Mouse (Mus musculus) hindbrain, embryonic 12.5 days (tissue): ENCODE measurements around the gene Spcs2. TPM values are rescaled to one million over a fixed set of nuclear protein-coding genes. Genes with fewer than 3 reads are reported as not detected.
"Not testable (repeated sequence)": the region's sequence is repeated elsewhere in the genome, so short reads cannot be mapped to it uniquely, and the experiment has no call there.

Experiments used
- ATAC-seq: fragments of 200-750 bp; cut with Nextera tagmentation; 2 replicates; pipeline ENCODE4 v1.8.0; 2017; ENCODE audit warnings: moderate TSS enrichment; ENCODE audit not compliant: low FRiP score
- H3K27ac ChIP-seq: fragments of 300-500 bp; sonication (generic); 2 replicates; pipeline ENCODE4 v1.5.1; 2016; ENCODE audit warnings: mild to moderate bottlenecking
- H3K27me3 ChIP-seq: fragments of 300-500 bp; sonication (generic); 2 replicates; pipeline ENCODE4 v1.6.1; 2016; ENCODE audit warnings: mild to moderate bottlenecking
- H3K36me3 ChIP-seq: fragments of 300-500 bp; sonication (generic); 2 replicates; pipeline ENCODE4 v1.6.1; 2016; ENCODE audit warnings: mild to moderate bottlenecking
- H3K4me1 ChIP-seq: fragments of 300-500 bp; sonication (generic); 2 replicates; pipeline ENCODE4 v1.6.1; 2016
- H3K4me2 ChIP-seq: fragments of 300-500 bp; sonication (generic); replicated peaks from 2 replicates; pipeline ENCODE4 v1.6.1; 2016; ENCODE audit warnings: mild to moderate bottlenecking
- H3K4me3 ChIP-seq: fragments of 300-500 bp; sonication (generic); 2 replicates; pipeline ENCODE4 v1.5.1; 2016; ENCODE audit warnings: mild to moderate bottlenecking
- H3K9ac ChIP-seq: fragments of 300-500 bp; sonication (generic); 2 replicates; pipeline ENCODE4 v1.6.1; 2016; ENCODE audit warnings: mild to moderate bottlenecking, moderate library complexity
- H3K9me3 ChIP-seq: fragments of 300-500 bp; sonication (generic); replicated peaks from 2 replicates; pipeline ENCODE4 v1.6.1; 2016; ENCODE audit warnings: mild to moderate bottlenecking
- WGBS: fragments of 180-500 bp; shearing (Covaris S2); methylation state at CpG from one replicate; pipeline ENCODE4 v1.1.7; 2016; 5-methylcytosine and 5-hydroxymethylcytosine counted together
- polyA plus RNA-seq: library from polyadenylated mRNA; unstranded; fragments of >200 nt; fragmentation: Nextera tagmentation; extraction: Ambion mirVana; gene quantifications from 2 replicates; pipeline ENCODE4 v1.2.1, GENCODE M21; 2016

Gene Spcs2
- polyA plus RNA-seq, 1 experiment from 2014 or later, result 352 TPM

DNA sequence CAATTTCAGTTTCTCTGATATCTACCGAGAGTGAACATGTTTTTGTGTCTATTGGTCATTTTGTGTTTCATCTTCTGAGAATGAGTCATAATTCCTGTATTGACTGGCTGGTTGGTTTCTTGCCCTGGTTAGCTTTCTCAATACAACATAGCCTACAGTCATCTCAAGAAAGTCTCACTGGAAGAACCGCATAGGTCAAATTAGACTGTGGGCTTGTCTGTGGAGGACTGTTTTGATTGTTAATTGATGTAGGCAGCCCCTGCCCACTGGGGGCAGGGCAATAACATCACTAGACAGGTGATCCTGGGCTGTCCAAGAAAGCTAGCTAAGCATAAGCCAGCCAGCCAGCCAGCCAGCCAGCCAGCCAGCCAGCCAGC lies 29.4 kb downstream of the Spcs2 start:
- no peaks in the 10 kb centered on the region for H3K27me3 ChIP-seq
- no peak overlapping the region for H3K4me3 ChIP-seq
- no peak overlapping the region for H3K9ac ChIP-seq
- no peak overlapping the region for H3K4me2 ChIP-seq
- whole genome bisulfite sequencing, result 91% methylated on average over 2 of the region's 2 CpGs
- H3K4me1 ChIP-seq, result no peaks in the 10 kb centered on the region
- ATAC-seq, result no peak
- no peaks in the 10 kb centered on the region for H3K9me3 ChIP-seq
- H3K36me3 ChIP-seq, result peaks cover 26% of the 10 kb centered on the region
- no peak overlapping the region for H3K27ac ChIP-seq

DNA sequence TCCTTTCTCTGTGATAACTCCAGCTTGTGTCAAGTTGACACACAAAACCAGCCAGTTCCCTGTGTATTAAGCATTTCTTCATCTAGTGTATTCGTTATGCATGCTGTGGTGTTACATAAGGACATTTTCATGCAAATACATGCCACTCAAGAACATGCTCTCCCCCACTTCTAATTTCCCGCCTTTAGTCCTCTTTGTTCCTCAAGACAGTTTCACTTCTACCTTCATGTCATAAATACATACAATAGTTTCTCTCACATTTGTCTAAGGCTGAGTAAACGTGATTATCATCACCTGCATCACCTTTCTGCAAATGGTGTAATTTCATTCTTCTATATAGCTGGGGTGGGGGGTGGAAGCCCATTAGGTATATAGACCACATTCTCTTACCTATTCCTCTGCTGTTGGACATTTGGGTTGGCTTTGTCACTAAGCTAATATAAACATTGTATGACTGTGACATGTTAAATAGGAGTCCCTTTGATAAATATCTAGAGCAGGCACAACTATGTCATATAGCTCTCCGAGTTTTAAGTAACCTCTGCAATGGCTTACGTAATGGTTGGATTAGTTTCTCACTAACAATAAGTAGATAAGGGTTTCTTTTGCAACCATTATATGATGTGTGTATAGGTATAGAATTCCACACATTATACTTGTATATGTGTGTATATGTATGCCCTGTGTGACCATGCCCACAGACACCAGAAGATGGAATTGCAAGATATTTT lies 30.0 kb downstream of the Spcs2 start:
- no peak overlapping the region for H3K9ac ChIP-seq
- H3K27me3 ChIP-seq, result no peaks in the 10 kb centered on the region
- WGBS, result 87% methylated on average over 5 of the region's 5 CpGs
- ATAC-seq, result no peak
- peaks cover 4% of the 10 kb centered on the region; the same call in 1 of the 2 replicates for H3K4me1 ChIP-seq
- H3K36me3 ChIP-seq, result peaks cover 21% of the 10 kb centered on the region
- H3K27ac ChIP-seq, result no peak overlapping the region
- H3K4me3 ChIP-seq, result no peak overlapping the region
- no peaks in the 10 kb centered on the region for H3K9me3 ChIP-seq
- no peak overlapping the region for H3K4me2 ChIP-seq

DNA sequence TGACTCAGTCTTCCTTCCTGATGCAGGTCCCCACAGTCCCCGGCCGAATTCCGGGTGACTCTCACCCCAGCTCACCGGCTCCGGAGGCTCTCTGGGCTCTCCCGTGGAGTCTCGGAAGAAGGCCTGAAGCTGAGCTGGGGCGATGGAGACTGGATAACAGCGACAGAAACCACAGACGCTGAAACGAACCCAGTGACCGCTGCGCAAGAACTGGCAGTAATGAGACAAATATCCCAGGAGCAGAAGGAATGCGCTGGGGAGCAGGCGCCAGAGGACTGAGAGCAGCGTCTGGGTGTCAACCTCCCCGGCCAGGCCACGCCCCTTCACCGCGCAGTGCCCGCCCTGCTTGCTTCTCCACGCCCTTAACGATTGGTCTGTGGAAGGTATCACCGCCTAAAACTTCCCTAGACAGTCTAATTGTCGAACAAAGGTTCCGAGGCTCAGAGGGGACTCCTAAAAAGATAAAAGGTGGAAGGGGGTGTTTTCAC lies 35.1 kb downstream of the Spcs2 start, which contains the start of gene Neu3:
Gene Neu3 (minus strand): TSS at position 335 of the 488 bp plus-strand sequence.
- WGBS, result under 1% methylated on average over 26 of the region's 26 CpGs

DNA sequence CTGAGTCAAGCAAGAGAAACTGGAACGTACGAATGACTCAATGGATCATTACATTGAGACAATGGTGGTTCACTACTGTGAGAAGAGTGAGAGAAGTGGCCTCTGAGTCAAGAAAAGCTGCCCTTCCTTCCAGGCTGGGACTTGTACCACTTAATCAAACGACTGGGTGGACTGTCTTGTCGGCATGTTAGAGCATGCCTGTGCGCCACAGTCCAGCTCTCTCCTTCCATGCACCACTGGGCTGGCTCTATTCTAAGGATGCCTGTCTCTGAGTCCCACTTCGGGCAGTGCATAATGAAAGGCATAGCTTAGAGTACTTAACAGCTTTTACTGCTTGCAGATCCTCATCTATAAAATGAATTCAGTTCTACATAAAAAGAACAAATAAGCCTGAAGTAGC lies 37.2 kb downstream of the Spcs2 start:
- Histone ChIP-seq H3K27me3 (no peaks in the 10 kb centered on the region), H3K9me3 (no peaks in the 10 kb centered on the region), H3K4me1 (peaks cover 9% of the 10 kb centered on the region; the same call in 1 of the 2 replicates), H3K27ac (no peak overlapping the region), H3K9ac (no peak overlapping the region), H3K4me3 (no peak overlapping the region), H3K36me3 (no peaks in the 10 kb centered on the region), H3K4me2 (no peak overlapping the region)
- ATAC-seq, result no peak
- 56% methylated on average over 6 of the region's 6 CpGs for WGBS

More for the DNA sequence above, 35.1 kb downstream of the Spcs2 start, which contains the start of gene Neu3:
- Histone ChIP-seq H3K27me3 (no peaks in the 10 kb centered on the region), H3K27ac (peak within 1 kb of the TSS; percentile 57; the same call in 1 of the 2 replicates), H3K36me3 (no peaks in the 10 kb centered on the region), H3K9ac (peak within 1 kb of the TSS; percentile 64), H3K9me3 (no peaks in the 10 kb centered on the region), H3K4me1 (peaks cover 9% of the 10 kb centered on the region; the same call in 1 of the 2 replicates), H3K4me3 (peak within 1 kb of the TSS; percentile 45), H3K4me2 (peak within 1 kb of the TSS; percentile 67)
- peak; percentile 93 for ATAC-seq

DNA sequence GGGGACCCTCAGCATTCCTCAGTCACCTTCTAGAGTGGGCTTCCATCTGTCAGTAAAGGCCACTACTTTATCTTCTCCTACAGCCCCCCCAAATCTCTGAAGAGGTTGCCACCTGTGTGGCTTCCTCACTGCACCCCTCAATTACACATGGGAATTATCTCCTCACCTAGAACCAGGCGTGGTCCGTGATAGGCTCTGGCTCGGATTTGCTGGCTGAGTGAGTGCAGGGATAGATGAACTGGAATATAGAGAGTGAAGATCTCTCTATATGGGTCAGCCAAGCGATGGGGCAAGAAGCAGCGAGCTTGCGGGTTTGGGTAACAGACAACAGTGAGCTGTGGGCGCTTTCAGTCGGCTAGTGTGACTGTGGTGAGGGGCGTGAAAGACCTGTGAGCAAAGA lies 37.8 kb downstream of the Spcs2 start:
- no peak overlapping the region for H3K4me3 ChIP-seq
- H3K4me1 ChIP-seq, result peaks cover 9% of the 10 kb centered on the region; the same call in 1 of the 2 replicates
- H3K9ac ChIP-seq, result no peak overlapping the region
- H3K27me3 ChIP-seq, result no peaks in the 10 kb centered on the region
- no peak overlapping the region for H3K27ac ChIP-seq
- no peaks in the 10 kb centered on the region for H3K36me3 ChIP-seq
- ATAC-seq, result no peak
- H3K9me3 ChIP-seq, result no peaks in the 10 kb centered on the region
- H3K4me2 ChIP-seq, result no peak overlapping the region
- 89% methylated on average over 9 of the region's 9 CpGs for WGBS

DNA sequence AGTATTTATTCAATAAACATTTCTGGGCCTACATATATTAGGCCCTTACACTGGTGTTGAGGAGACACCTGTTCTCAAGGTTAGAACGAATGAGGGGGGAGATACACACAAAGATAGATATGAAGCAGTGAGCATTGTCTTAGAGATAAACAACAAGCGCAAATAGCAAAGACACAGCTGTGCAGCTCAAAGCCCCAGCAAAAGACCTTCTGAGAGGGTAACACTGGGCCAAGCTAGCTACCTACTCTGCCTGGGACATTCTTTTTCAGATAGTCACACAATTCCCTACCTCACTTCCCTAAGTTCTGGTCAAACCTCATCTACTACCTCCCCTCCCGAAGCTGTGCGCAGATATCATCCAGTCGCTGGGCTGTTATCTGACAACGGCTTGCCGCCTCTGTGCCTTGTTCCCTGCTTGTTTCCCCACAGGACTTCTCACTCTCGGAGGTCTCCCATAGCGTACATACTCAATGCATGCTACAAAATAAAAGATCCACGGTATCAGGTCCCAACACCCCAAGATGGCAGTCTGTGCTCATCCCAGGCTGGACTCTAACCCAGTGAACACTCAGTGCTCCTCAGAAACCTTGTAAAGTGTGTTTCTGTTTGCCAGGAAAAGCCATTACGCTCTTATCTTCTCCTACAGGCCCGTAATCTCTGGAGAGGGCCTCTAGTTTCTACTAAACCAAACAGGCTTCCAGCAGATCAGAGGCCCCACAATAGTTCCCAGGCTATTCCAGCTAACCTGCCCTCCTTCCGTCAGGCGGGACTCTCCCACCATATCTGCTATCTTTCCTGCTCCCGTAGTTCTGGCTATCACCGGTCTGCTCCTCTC lies 38.4 kb downstream of the Spcs2 start:
- Histone ChIP-seq H3K9me3 (no peaks in the 10 kb centered on the region), H3K4me2 (no peak overlapping the region), H3K9ac (no peak overlapping the region), H3K4me1 (peaks cover 9% of the 10 kb centered on the region; the same call in 1 of the 2 replicates), H3K27ac (no peak overlapping the region), H3K4me3 (no peak overlapping the region), H3K36me3 (no peaks in the 10 kb centered on the region), H3K27me3 (no peaks in the 10 kb centered on the region)
- 89% methylated on average over 16 of the region's 16 CpGs for WGBS
- ATAC-seq, result no peak

DNA sequence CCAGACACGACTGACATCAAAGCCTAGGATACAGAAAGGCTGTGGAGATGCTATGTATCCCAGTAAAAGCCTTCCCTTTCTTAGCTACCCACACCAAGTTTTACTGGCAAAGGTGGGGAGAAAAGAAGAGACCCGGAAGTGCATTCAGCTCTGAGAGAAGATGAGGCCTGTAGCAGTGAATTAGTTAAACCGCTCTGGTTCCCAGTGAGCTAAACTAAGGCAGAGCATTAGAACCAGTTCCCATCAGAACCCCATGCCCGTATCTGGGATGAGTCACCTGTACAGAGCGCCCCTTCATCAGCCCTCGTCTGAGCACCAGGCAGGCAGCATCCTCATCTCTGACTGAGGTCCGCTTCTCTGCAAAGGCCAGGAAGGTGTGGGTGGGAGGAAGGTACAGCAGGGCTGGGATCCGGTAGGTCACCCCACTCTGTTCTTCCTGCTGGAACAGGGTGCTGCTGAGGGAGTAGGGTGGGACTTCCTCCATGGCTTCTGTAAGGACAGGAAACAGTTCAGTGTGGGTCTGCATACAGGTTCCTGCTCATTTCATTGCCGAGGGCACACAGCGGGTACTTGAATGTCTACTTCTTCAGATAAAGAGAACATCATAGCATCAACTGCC lies 40.1 kb downstream of the Spcs2 start:
- Histone ChIP-seq H3K9me3 (no peaks in the 10 kb centered on the region), H3K27me3 (no peaks in the 10 kb centered on the region), H3K9ac (no peak overlapping the region), H3K36me3 (no peaks in the 10 kb centered on the region), H3K4me2 (no peak overlapping the region), H3K27ac (no peak overlapping the region), H3K4me1 (peaks cover 4% of the 10 kb centered on the region; the same call in 1 of the 2 replicates), H3K4me3 (no peak overlapping the region)
- 91% methylated on average over 10 of the region's 10 CpGs for WGBS
- no peak for ATAC-seq

DNA sequence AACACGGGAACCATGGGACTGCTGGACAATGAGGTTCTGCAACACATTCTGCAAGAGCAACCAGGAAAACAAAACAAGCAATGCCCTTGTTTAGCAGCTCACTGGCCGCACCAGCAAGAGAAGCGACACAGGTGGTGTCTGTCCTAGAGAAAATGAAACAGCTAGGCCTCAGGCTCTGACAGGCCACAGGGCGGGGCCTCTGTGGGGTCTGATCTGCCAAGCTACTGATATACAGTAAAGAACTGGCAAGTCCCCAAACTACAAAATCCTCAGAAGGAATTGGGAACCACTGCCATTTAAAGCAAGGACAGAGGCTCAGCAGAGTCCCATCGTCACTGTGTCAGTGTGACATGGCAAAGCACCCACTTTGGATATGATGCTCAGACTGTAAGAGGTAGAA lies 40.8 kb downstream of the Spcs2 start:
- no peaks in the 10 kb centered on the region for H3K36me3 ChIP-seq
- no peak overlapping the region for H3K4me3 ChIP-seq
- 85% methylated on average over 5 of the region's 5 CpGs for WGBS
- no peaks in the 10 kb centered on the region for H3K4me1 ChIP-seq
- no peaks in the 10 kb centered on the region for H3K27me3 ChIP-seq
- ATAC-seq, result no peak
- no peaks in the 10 kb centered on the region for H3K9me3 ChIP-seq
- H3K27ac ChIP-seq, result no peak overlapping the region
- H3K4me2 ChIP-seq, result no peak overlapping the region
- no peak overlapping the region for H3K9ac ChIP-seq

DNA sequence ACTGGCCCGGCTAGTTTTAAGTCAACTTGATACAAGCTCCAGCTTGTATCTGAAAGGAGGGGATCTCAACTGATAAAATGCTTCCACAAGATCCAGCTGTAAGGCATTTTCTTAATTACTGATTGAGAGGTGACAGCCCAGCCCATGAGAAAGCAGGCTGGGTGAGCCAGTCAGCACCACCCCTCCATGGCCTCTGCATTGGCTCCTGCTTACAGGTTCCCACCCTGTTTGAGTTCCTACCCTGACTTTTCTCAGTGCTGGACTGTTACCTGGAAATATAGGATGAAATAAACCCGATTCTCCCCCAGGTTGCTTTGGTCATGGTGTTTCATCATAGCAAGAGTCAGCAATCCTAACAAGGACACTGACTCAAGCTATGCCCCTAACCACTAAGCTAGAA lies 41.3 kb downstream of the Spcs2 start:
- ATAC-seq, result no peak
- H3K4me2 ChIP-seq, result no peak overlapping the region
- no peak overlapping the region for H3K9ac ChIP-seq
- H3K27me3 ChIP-seq, result no peaks in the 10 kb centered on the region
- H3K27ac ChIP-seq, result no peak overlapping the region
- no peak overlapping the region for H3K4me3 ChIP-seq
- no peaks in the 10 kb centered on the region for H3K36me3 ChIP-seq
- WGBS, result 86% methylated on average over 2 of the region's 2 CpGs
- no peaks in the 10 kb centered on the region for H3K9me3 ChIP-seq
- H3K4me1 ChIP-seq, result no peaks in the 10 kb centered on the region

DNA sequence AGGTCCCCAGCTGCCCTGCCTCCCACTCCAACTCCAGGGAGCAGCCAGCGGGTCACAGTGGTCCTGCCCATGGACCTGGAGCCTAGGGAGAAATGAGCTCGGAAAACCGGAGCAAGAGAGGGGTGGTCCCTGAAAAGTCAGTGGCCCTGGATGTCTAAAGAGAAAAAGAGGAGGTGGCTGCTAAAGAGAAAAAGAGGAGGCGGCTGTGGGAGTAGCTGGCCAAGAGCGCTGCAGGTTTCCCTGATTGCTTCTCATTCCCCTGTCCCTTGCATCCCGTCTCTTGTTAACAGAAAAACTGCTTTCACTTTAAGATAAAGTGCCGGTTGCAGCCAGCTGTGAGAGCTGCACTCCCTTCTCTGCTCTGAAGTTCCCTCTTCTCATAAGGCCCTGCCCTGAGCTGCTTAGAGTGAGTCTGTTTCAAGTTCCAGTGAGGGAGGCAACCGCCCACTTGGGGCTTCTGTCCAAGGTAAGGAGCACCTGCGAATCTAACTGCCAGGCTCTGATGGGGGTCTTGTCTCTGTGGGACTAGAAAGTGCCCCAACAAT lies 45.0 kb downstream of the Spcs2 start:
- not testable (repeated sequence) for ATAC-seq, H3K4me2 ChIP-seq

DNA sequence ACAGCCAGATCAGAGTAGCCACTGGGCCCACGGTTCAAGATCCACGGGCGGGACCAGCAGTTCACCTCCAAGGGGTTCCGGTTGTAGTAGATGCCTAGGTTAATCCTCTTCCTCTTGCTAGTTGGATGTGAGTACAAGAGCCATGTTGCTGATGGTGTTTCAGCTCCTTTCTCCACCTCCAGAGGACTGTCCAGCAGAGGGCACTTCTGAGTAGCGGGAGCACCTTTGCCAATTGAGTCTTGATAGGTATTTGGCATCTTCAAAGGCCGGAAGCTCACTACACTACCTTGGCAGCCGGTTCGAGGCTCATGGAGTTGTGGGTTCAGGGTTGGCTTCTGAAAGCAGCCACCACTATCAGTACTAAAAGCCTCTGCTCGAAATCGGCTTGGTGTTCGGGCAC lies 49.9 kb downstream of the Spcs2 start:
- no peaks in the 10 kb centered on the region for H3K27me3 ChIP-seq
- 90% methylated on average over 11 of the region's 11 CpGs for WGBS
- H3K27ac ChIP-seq, result no peak overlapping the region
- no peak overlapping the region for H3K9ac ChIP-seq
- no peak overlapping the region for H3K4me2 ChIP-seq
- no peak overlapping the region for H3K4me3 ChIP-seq
- H3K4me1 ChIP-seq, result no peaks in the 10 kb centered on the region
- peaks cover 5% of the 10 kb centered on the region; the same call in 1 of the 2 replicates for H3K36me3 ChIP-seq
- no peaks in the 10 kb centered on the region for H3K9me3 ChIP-seq
- no peak for ATAC-seq

More for the DNA sequence above, 45.0 kb downstream of the Spcs2 start:
- not testable (repeated sequence) for H3K36me3 ChIP-seq, H3K27me3 ChIP-seq, H3K4me1 ChIP-seq, H3K4me3 ChIP-seq, H3K9ac ChIP-seq, H3K9me3 ChIP-seq, H3K27ac ChIP-seq
- WGBS, result 25% methylated on average over 9 of the region's 9 CpGs

DNA sequence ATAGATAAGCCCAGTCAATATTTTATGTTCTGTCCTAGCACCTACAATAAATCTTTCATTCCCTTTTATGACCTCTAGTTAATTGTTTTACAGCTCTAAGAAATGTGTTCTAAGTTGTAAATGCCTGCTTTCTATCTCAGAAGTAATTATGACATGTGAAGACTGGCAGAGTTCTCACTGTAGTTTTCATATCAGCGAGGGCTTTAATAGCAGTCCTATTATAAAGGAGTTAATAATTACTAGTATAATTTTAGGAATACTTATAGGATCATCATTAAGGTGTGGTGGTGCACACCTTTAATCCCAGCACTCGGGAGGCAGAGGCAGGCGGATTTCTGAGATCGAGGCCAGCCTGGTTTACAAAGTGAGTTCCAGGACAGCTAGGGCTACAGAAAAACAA lies 51.6 kb downstream of the Spcs2 start:
- ATAC-seq, result no peak
- H3K9me3 ChIP-seq, result no peaks in the 10 kb centered on the region
- no peak overlapping the region for H3K27ac ChIP-seq
- H3K4me3 ChIP-seq, result no peak overlapping the region
- 93% methylated on average over 4 of the region's 4 CpGs for WGBS
- H3K36me3 ChIP-seq, result peaks cover 5% of the 10 kb centered on the region; the same call in 1 of the 2 replicates
- no peaks in the 10 kb centered on the region for H3K4me1 ChIP-seq
- no peaks in the 10 kb centered on the region for H3K27me3 ChIP-seq
- no peak overlapping the region for H3K9ac ChIP-seq
- no peak overlapping the region for H3K4me2 ChIP-seq
